Mouse (Mus musculus) limb, embryonic 14.5 days (tissue): ENCODE data around the gene Rptor. TPM values are rescaled to one million over a fixed set of nuclear protein-coding genes. Genes with fewer than 3 reads are reported as not detected.

ENCODE experiments used
- ATAC-seq: fragments of 200-750 bp; cut with Nextera tagmentation; 2 replicates; pipeline ENCODE4 v1.8.0; 2017; ENCODE audit warnings: low read depth, moderate number of reproducible peaks, moderate TSS enrichment; ENCODE audit not compliant: low FRiP score
- DNase-seq: peaks from one replicate; pipeline ENCODE4 v3.0.0-alpha.2; 2015; ENCODE audit warnings: low spot score
- H3K27ac ChIP-seq: fragments of 300-500 bp; sonication (generic); replicated peaks from 2 replicates; pipeline ENCODE4 v1.5.1; 2014; ENCODE audit warnings: low read depth, mild to moderate bottlenecking, low read length, moderate library complexity, mixed read lengths
- H3K27me3 ChIP-seq: fragments of 300-500 bp; sonication (generic); 2 replicates; pipeline ENCODE4 v1.6.1; 2014; ENCODE audit warnings: low read length, mixed read lengths; ENCODE audit not compliant: control insufficient read depth, insufficient read depth
- H3K36me3 ChIP-seq: fragments of 300-500 bp; sonication (generic); 2 replicates; pipeline ENCODE4 v1.6.1; 2014; ENCODE audit warnings: mild to moderate bottlenecking, low read length, moderate library complexity, mixed read lengths; ENCODE audit not compliant: control insufficient read depth, insufficient read depth
- H3K4me1 ChIP-seq: fragments of 300-500 bp; sonication (generic); 2 replicates; pipeline ENCODE4 v1.6.1; 2014; ENCODE audit warnings: antibody characterized with exemption, low read length, mixed read lengths; ENCODE audit not compliant: control insufficient read depth, insufficient read depth
- H3K4me2 ChIP-seq: fragments of 300-500 bp; sonication (generic); replicated peaks from 2 replicates; pipeline ENCODE4 v1.6.1; 2014; ENCODE audit warnings: low read depth, mild to moderate bottlenecking, low read length, moderate library complexity; ENCODE audit not compliant: severe bottlenecking
- H3K4me3 ChIP-seq: fragments of 300-500 bp; sonication (generic); replicated peaks from 2 replicates; pipeline ENCODE4 v1.5.1; 2014; ENCODE audit warnings: low read length
- H3K9ac ChIP-seq: fragments of 300-500 bp; sonication (generic); 2 replicates; pipeline ENCODE4 v1.6.1; 2014; ENCODE audit warnings: mild to moderate bottlenecking, low read depth, low read length, moderate library complexity; ENCODE audit not compliant: severe bottlenecking
- H3K9me3 ChIP-seq: fragments of 300-500 bp; sonication (generic); 2 replicates; pipeline ENCODE4 v1.6.1; 2016; ENCODE audit warnings: low read length; ENCODE audit not compliant: control insufficient read depth
- POLR2A ChIP-seq: fragments of 200-500 bp; IDR thresholded peaks from 2 replicates; pipeline ENCODE4 v1.8.0; 2012; ENCODE audit warnings: inconsistent platforms, mild to moderate bottlenecking, moderate library complexity, borderline replicate concordance; ENCODE audit not compliant: insufficient read depth, insufficient read length; ENCODE audit errors: extremely low read depth
- WGBS: fragments of 180-500 bp; shearing (Covaris S2); extraction: QIAGEN DNeasy Blood & Tissue Kit; methylation state at CpG from one replicate; pipeline ENCODE4 v1.1.7; 2014; 5-methylcytosine and 5-hydroxymethylcytosine counted together
- polyA plus RNA-seq, 2 experiments: library from polyadenylated mRNA; depleted of rRNA in 1 of 2; stranded (reverse) in 1 of 2; unstranded in 1 of 2; fragments of >200 nt; fragmentation: Nextera tagmentation in 1 of 2; extraction: Ambion mirVana in 1 of 2; gene quantifications; 2 replicates each; pipeline versions ENCODE4 v1.2.1 to v1.2.3; 2012 to 2014

Gene Rptor
- polyA plus RNA-seq, 2 experiments: 13.7 to 24.3 TPM

DNA sequence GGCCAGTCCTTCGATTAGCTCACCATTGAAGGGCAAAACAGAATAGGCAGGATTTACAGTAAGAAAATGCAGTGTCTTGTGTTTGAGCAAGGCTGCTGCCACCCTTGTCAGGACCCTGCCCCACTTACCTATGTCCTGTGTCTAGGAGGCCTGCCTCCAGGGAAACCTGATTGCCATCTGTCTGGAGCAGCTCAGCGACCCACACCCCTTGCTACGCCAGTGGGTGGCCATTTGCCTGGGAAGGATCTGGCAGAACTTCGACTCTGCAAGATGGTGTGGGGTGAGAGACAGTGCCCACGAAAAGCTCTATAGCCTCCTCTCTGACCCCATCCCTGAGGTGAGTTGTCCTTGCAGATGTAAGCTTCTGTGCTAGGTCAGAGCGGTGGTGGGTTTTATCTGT, 243.9 kb downstream of the Rptor start:
- DNase-seq: no peak
- 94% methylated on average over 6 of the region's 6 CpGs for WGBS
- no peak for ATAC-seq
- no peaks in the 10 kb centered on the region for H3K9me3 ChIP-seq
- no peak overlapping the region for H3K27ac ChIP-seq
- H3K4me1 ChIP-seq: no peaks in the 10 kb centered on the region
- peaks cover 45% of the 10 kb centered on the region for H3K36me3 ChIP-seq
- H3K9ac ChIP-seq: no peak overlapping the region
- no peak overlapping the region for H3K4me3 ChIP-seq
- H3K4me2 ChIP-seq: no peak overlapping the region
- TF ChIP-seq POLR2A: no peak
- H3K27me3 ChIP-seq: no peaks in the 10 kb centered on the region

DNA sequence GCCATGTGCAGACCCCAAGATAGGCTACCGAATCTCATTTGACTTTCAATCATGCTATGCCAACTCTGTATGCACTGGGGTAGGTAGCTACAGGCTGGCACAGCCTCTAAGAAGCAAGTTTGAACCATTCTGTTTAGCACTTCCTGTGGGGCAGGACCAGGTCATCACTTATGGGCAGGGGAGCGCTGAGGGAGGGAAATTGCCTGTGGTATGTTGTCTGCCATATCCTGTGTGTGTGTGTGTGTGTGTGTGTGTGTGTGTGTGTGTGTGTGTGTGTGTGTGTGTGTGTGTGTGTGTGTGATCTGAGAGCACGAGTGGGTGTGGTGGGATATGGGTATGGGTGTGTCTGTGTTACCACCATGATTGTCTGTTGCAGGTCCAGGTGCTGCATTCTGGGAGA, 244.4 kb downstream of the Rptor start:
- ATAC-seq (no peak), DNase-seq (no peak)
- Histone ChIP-seq H3K27ac (no peak overlapping the region), H3K36me3 (peaks cover 46% of the 10 kb centered on the region), H3K4me2 (no peak overlapping the region), H3K9me3 (no peaks in the 10 kb centered on the region), H3K9ac (no peak overlapping the region), H3K27me3 (no peaks in the 10 kb centered on the region), H3K4me3 (no peak overlapping the region), H3K4me1 (no peaks in the 10 kb centered on the region)
- TF ChIP-seq POLR2A: no peak
- 93% methylated on average over 3 of the region's 3 CpGs for WGBS

DNA sequence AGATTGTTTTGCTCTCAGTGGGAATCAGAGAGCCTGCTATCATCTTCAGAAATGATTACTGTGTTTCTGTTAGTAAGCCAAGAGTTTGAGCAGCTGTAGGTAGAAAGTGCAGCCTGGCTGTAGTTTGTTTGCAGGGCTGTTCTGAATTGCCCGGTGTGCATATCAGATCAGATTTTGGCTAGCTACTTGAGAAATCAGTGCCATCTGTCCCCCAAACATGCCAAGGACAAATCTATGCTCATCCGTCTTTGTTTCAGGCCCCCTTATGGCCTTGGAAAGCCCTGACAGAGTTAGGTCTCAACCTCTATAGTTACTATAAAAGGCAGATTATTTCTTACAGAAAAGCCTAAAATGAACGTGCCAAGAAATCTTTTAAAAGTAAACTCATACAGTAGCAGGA, 244.9 kb downstream of the Rptor start:
- Histone ChIP-seq H3K9me3 (no peaks in the 10 kb centered on the region), H3K27ac (no peak overlapping the region), H3K36me3 (peaks cover 51% of the 10 kb centered on the region), H3K4me2 (no peak overlapping the region), H3K27me3 (no peaks in the 10 kb centered on the region), H3K9ac (no peak overlapping the region), H3K4me3 (no peak overlapping the region), H3K4me1 (no peaks in the 10 kb centered on the region)
- DNase-seq (no peak), ATAC-seq (no peak)
- 88% methylated on average over 3 of the region's 3 CpGs for WGBS
- no peak for TF ChIP-seq POLR2A

DNA sequence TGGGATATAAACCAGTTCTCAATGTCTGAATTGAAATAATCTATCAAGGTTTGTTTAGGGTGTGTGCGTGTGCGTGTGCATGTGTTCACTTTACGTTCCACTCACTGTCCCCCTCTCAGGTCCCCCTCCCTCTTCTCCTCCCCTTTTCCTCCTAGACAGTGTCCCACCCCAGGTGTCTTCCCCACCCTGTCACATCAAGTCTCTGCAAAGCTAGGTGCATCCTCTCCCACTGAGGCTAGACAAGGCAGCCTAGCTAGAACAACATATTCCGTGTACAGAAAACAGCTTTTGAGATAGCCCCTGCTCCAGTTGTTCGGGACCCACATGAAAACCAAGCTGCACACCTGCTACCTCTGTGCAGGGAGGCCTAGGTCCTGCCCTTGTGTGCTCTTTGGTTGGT, 245.5 kb downstream of the Rptor start:
- Histone ChIP-seq H3K9ac (no peak overlapping the region), H3K36me3 (peaks cover 53% of the 10 kb centered on the region), H3K4me2 (no peak overlapping the region), H3K27me3 (no peaks in the 10 kb centered on the region), H3K4me1 (no peaks in the 10 kb centered on the region), H3K27ac (no peak overlapping the region), H3K9me3 (no peaks in the 10 kb centered on the region), H3K4me3 (no peak overlapping the region)
- ATAC-seq (no peak), DNase-seq (no peak)
- WGBS: 95% methylated on average over 5 of the region's 5 CpGs
- no peak for TF ChIP-seq POLR2A

DNA sequence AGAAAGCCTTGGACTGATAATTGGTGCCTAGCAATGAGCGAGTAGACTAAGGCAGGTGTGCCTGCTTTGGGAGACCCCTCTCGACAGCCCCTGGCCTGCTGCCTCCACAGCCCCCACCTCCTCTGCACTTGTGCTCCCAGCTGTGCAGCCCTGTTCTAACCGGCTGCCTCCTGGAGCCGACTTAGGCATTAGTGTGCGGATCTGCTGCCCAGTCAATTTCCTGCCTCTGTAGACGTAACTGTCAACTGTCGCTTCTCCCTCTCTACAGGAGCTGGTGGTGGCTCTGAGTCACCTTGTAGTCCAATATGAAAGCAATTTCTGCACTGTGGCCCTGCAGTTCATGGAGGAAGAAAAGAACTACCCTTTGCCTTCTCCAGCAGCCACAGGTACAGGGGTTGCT, 253.3 kb downstream of the Rptor start:
- Histone ChIP-seq H3K36me3 (peaks cover 77% of the 10 kb centered on the region), H3K4me1 (no peaks in the 10 kb centered on the region), H3K4me3 (no peak overlapping the region), H3K9me3 (no peaks in the 10 kb centered on the region), H3K27ac (no peak overlapping the region), H3K9ac (no peak overlapping the region), H3K27me3 (no peaks in the 10 kb centered on the region), H3K4me2 (no peak overlapping the region)
- ATAC-seq: no peak
- TF ChIP-seq POLR2A: no peak
- WGBS: 58% methylated on average over 7 of the region's 7 CpGs
- no peak for DNase-seq
